Mouse (Mus musculus): ENCODE data around the gene Sorbs1. TPM values are rescaled to one million over a fixed set of nuclear protein-coding genes. Genes with fewer than 3 reads are reported as not detected.

The Sorbs1 gene
- polyA plus RNA-seq, 1 experiment from 2014 or later: 59.2 TPM

- H3K27ac ChIP-seq: no peak overlapping the region
- no peak for ATAC-seq (replicated peaks; ENCODE audit: low FRiP score)
These were observed 215.8 kb downstream of the Sorbs1 start for GRCm38 (mm10) chr19:40297798-40298144.

GRCm38 (mm10) chr19:40297078-40297797 lies 216.3 kb downstream of the Sorbs1 start:
- Histone ChIP-seq H3K27me3 (no peaks in the 10 kb centered on the region), H3K9ac (no peak overlapping the region), H3K4me2 (no peak overlapping the region), H3K36me3 (no peaks in the 10 kb centered on the region; the same call in 1 of the 2 replicates), H3K9me3 (replicated peaks) (no peaks in the 10 kb centered on the region), H3K4me3 (replicated peaks) (no peak overlapping the region), H3K4me1 (peaks cover 9% of the 10 kb centered on the region; the same call in 1 of the 2 replicates), H3K27ac (no peak overlapping the region)
- ATAC-seq (replicated peaks; ENCODE audit: low FRiP score): no peak; the same call in 1 of the 2 replicates
- WGBS: 77% methylated on average over 7 of the region's 7 CpGs

More at GRCm38 (mm10) chr19:40297798-40298144, 215.8 kb downstream of the Sorbs1 start:
- Histone ChIP-seq H3K9ac (no peak overlapping the region), H3K27me3 (no peaks in the 10 kb centered on the region), H3K9me3 (replicated peaks) (no peaks in the 10 kb centered on the region), H3K36me3 (no peaks in the 10 kb centered on the region; the same call in 1 of the 2 replicates), H3K4me1 (peaks cover 9% of the 10 kb centered on the region; the same call in 1 of the 2 replicates), H3K4me2 (no peak overlapping the region), H3K4me3 (replicated peaks) (no peak overlapping the region)
- WGBS: 74% methylated on average over 4 of the region's 4 CpGs

GRCm38 (mm10) chr19:40294231-40294630 lies 219.3 kb downstream of the Sorbs1 start:
- Histone ChIP-seq H3K36me3 (no peaks in the 10 kb centered on the region; the same call in 1 of the 2 replicates), H3K27me3 (no peaks in the 10 kb centered on the region), H3K4me2 (no peak overlapping the region), H3K4me1 (peaks cover 7% of the 10 kb centered on the region; the same call in 1 of the 2 replicates), H3K9me3 (replicated peaks) (no peaks in the 10 kb centered on the region), H3K27ac (no peak overlapping the region), H3K4me3 (replicated peaks) (no peak overlapping the region), H3K9ac (no peak overlapping the region)
- no peak for ATAC-seq (replicated peaks; ENCODE audit: low FRiP score)
- 82% methylated on average over 1 of the region's 1 CpGs for WGBS

GRCm38 (mm10) chr19:40293791-40294190 lies 219.8 kb downstream of the Sorbs1 start:
- no peak overlapping the region for H3K9ac ChIP-seq
- H3K27me3 ChIP-seq: no peaks in the 10 kb centered on the region
- H3K4me1 ChIP-seq: peaks cover 7% of the 10 kb centered on the region; the same call in 1 of the 2 replicates
- no peaks in the 10 kb centered on the region for H3K9me3 ChIP-seq (replicated peaks)
- no peak overlapping the region for H3K27ac ChIP-seq
- no peaks in the 10 kb centered on the region; the same call in 1 of the 2 replicates for H3K36me3 ChIP-seq
- no peak overlapping the region for H3K4me3 ChIP-seq (replicated peaks)
- no peak for ATAC-seq (replicated peaks; ENCODE audit: low FRiP score)
- 95% methylated on average over 6 of the region's 6 CpGs for WGBS
- H3K4me2 ChIP-seq: no peak overlapping the region

- Histone ChIP-seq H3K4me2 (no peak overlapping the region), H3K9ac (no peak overlapping the region), H3K27ac (no peak overlapping the region), H3K4me3 (replicated peaks) (no peak overlapping the region), H3K36me3 (no peaks in the 10 kb centered on the region), H3K9me3 (replicated peaks) (no peaks in the 10 kb centered on the region), H3K4me1 (0 out of 2 replicates have a peak, but pooled peaks cover 3% of the 10 kb centered on the region), H3K27me3 (no peaks in the 10 kb centered on the region)
- WGBS: 83% methylated on average over 6 of the region's 6 CpGs
- no peak for ATAC-seq (replicated peaks; ENCODE audit: low FRiP score)
These were observed 223.4 kb downstream of the Sorbs1 start for GRCm38 (mm10) chr19:40290099-40290724.

GRCm38 (mm10) chr19:40288415-40288814 lies 225.2 kb downstream of the Sorbs1 start:
- Histone ChIP-seq H3K9ac (no peak overlapping the region), H3K4me1 (0 out of 2 replicates have a peak, but pooled peaks cover 3% of the 10 kb centered on the region), H3K4me3 (replicated peaks) (no peak overlapping the region), H3K36me3 (no peaks in the 10 kb centered on the region), H3K27ac (no peak overlapping the region), H3K27me3 (no peaks in the 10 kb centered on the region), H3K9me3 (replicated peaks) (no peaks in the 10 kb centered on the region), H3K4me2 (no peak overlapping the region)
- 86% methylated on average over 9 of the region's 9 CpGs for WGBS
- ATAC-seq (replicated peaks; ENCODE audit: low FRiP score): no peak

- no peak overlapping the region for H3K4me3 ChIP-seq (replicated peaks)
- H3K4me2 ChIP-seq: no peak overlapping the region
- no peak overlapping the region for H3K9ac ChIP-seq
- no peaks in the 10 kb centered on the region for H3K9me3 ChIP-seq (replicated peaks)
- no peaks in the 10 kb centered on the region for H3K36me3 ChIP-seq
- no peaks in the 10 kb centered on the region for H3K4me1 ChIP-seq
- H3K27me3 ChIP-seq: no peaks in the 10 kb centered on the region
- 81% methylated on average over 2 of the region's 2 CpGs for WGBS
- H3K27ac ChIP-seq: no peak overlapping the region
- ATAC-seq (replicated peaks; ENCODE audit: low FRiP score): no peak
These were observed 228.9 kb downstream of the Sorbs1 start for GRCm38 (mm10) chr19:40284704-40285103.

GRCm38 (mm10) chr19:40283415-40283814 lies 230.2 kb downstream of the Sorbs1 start:
- Histone ChIP-seq H3K4me1 (no peaks in the 10 kb centered on the region), H3K9me3 (replicated peaks) (no peaks in the 10 kb centered on the region), H3K27ac (no peak overlapping the region), H3K9ac (no peak overlapping the region), H3K27me3 (no peaks in the 10 kb centered on the region), H3K36me3 (no peaks in the 10 kb centered on the region), H3K4me3 (replicated peaks) (no peak overlapping the region), H3K4me2 (no peak overlapping the region)
- WGBS: 89% methylated on average over 2 of the region's 2 CpGs
- ATAC-seq (replicated peaks; ENCODE audit: low FRiP score): no peak

- 68% methylated on average over 8 of the region's 8 CpGs for WGBS
These were observed 235.1 kb downstream of the Sorbs1 start for GRCm38 (mm10) chr19:40278372-40279023.

GRCm38 (mm10) chr19:40277494-40277893 lies 236.1 kb downstream of the Sorbs1 start:
- no peaks in the 10 kb centered on the region for H3K9me3 ChIP-seq (replicated peaks)
- 92% methylated on average over 8 of the region's 8 CpGs for WGBS
- no peaks in the 10 kb centered on the region for H3K4me1 ChIP-seq
- no peak overlapping the region for H3K9ac ChIP-seq
- H3K36me3 ChIP-seq: no peaks in the 10 kb centered on the region
- no peak overlapping the region for H3K4me2 ChIP-seq
- H3K27me3 ChIP-seq: peaks cover 8% of the 10 kb centered on the region
- no peak overlapping the region for H3K27ac ChIP-seq
- ATAC-seq (replicated peaks; ENCODE audit: low FRiP score): no peak
- H3K4me3 ChIP-seq (replicated peaks): no peak overlapping the region

More at GRCm38 (mm10) chr19:40278372-40279023, 235.1 kb downstream of the Sorbs1 start:
- no peak overlapping the region for H3K9ac ChIP-seq
- H3K27ac ChIP-seq: no peak overlapping the region
- no peak for ATAC-seq (replicated peaks; ENCODE audit: low FRiP score)
- no peak overlapping the region for H3K4me2 ChIP-seq
- H3K4me3 ChIP-seq (replicated peaks): no peak overlapping the region
- H3K36me3 ChIP-seq: no peaks in the 10 kb centered on the region
- no peaks in the 10 kb centered on the region for H3K9me3 ChIP-seq (replicated peaks)
- H3K4me1 ChIP-seq: no peaks in the 10 kb centered on the region
- no peaks in the 10 kb centered on the region for H3K27me3 ChIP-seq

- H3K36me3 ChIP-seq: no peaks in the 10 kb centered on the region
- H3K4me2 ChIP-seq: no peak overlapping the region
- peaks cover 8% of the 10 kb centered on the region for H3K4me1 ChIP-seq
- no peaks in the 10 kb centered on the region for H3K9me3 ChIP-seq (replicated peaks)
- ATAC-seq (replicated peaks; ENCODE audit: low FRiP score): no peak
- no peak overlapping the region for H3K27ac ChIP-seq
- no peak overlapping the region for H3K4me3 ChIP-seq (replicated peaks)
- peaks cover 27% of the 10 kb centered on the region for H3K27me3 ChIP-seq
- H3K9ac ChIP-seq: no peak overlapping the region
- 87% methylated on average over 14 of the region's 14 CpGs for WGBS
These were observed 238.0 kb downstream of the Sorbs1 start for GRCm38 (mm10) chr19:40275401-40276188.

All from kidney, embryonic 15.5 days (tissue).